Mouse (Mus musculus) hindbrain, embryonic 10.5 days (tissue): ENCODE data around the gene Pla2g2d. TPM values are rescaled to one million over a fixed set of nuclear protein-coding genes. Genes with fewer than 3 reads are reported as not detected.

Experiments
- DNase-seq: peaks from one replicate; pipeline ENCODE4 v3.0.0-alpha.2; 2017; ENCODE audit warnings: low spot score
- H3K27ac ChIP-seq: fragments of 300-500 bp; sonication (generic); 2 replicates; pipeline ENCODE4 v1.5.1; 2016; ENCODE audit warnings: mild to moderate bottlenecking, moderate library complexity
- H3K27me3 ChIP-seq: fragments of 300-500 bp; sonication (generic); 2 replicates; pipeline ENCODE4 v1.6.1; 2016; ENCODE audit warnings: mild to moderate bottlenecking; ENCODE audit not compliant: poor library complexity, insufficient read depth, severe bottlenecking
- H3K36me3 ChIP-seq: fragments of 300-500 bp; sonication (generic); 2 replicates; pipeline ENCODE4 v1.6.1; 2016; ENCODE audit warnings: mild to moderate bottlenecking, moderate library complexity
- H3K4me1 ChIP-seq: fragments of 300-500 bp; sonication (generic); replicated peaks from 2 replicates; pipeline ENCODE4 v1.6.1; 2016; ENCODE audit warnings: mild to moderate bottlenecking
- H3K4me3 ChIP-seq: fragments of 300-500 bp; sonication (generic); 2 replicates; pipeline ENCODE4 v1.5.1; 2016; ENCODE audit warnings: mild to moderate bottlenecking, moderate library complexity
- H3K9me3 ChIP-seq: fragments of 300-500 bp; sonication (generic); 2 replicates; pipeline ENCODE4 v1.6.1; 2016; ENCODE audit warnings: mild to moderate bottlenecking, moderate library complexity
- whole genome bisulfite sequencing: fragments of 180-500 bp; shearing (Covaris S2); methylation state at CpG from one replicate; pipeline ENCODE4 v1.1.7; 2016; 5-methylcytosine and 5-hydroxymethylcytosine counted together
- polyA plus RNA-seq: library from polyadenylated mRNA; unstranded; fragments of >200 nt; fragmentation: Nextera tagmentation; extraction: Ambion mirVana; gene quantifications from 2 replicates; pipeline ENCODE4 v1.2.1, GENCODE M21; 2016

Gene Pla2g2d
- polyA plus RNA-seq, 1 experiment from 2014 or later = 1.4 TPM

DNA sequence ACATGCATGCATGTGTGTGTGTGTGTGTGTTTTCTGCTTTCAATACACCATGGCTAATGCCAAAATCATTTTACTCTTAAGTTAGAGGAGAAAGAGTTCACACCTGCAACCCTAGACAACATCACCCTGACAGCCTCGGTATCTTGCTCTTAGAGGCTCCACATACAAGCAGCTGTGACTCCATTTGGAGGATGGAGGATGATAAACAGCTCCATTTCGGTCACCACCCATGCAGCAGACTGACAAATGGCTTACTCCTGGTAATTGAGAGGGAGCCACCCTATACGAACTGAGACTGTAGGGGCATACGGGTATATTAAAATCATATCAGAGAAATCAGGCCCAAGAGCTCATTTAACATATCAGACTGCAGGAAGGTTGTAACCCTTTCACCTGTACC, 12.8 kb downstream of the Pla2g2d start:
- Histone ChIP-seq H3K9me3 (no peaks in the 10 kb centered on the region), H3K36me3 (no peaks in the 10 kb centered on the region), H3K4me3 (no peak overlapping the region), H3K27ac (no peak overlapping the region), H3K27me3 (peaks cover 4% of the 10 kb centered on the region), H3K4me1 (0 out of 2 replicates have a peak, but pooled peaks cover 4% of the 10 kb centered on the region)
- 81% methylated on average over 4 of the region's 4 CpGs for WGBS
- no peak for DNase-seq

DNA sequence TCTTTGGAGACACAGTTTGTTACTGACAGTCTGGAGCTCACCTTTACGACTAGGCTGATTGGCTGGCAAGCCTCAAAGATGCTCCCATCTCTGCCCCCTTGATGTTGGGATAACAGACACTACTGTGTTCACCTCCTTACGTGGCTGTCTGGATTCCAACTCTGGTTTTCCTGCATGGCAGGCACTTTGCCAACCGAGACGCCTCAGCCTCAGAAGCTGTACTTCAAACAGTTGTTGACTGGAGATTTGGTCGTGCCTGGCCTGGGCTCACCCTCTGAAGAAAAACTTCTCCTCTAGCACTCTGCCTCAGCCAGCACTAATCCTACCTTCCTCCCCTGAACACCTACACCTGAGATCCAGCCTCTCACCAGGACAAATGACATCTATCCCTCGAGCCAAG, 15.9 kb downstream of the Pla2g2d start:
- Histone ChIP-seq H3K27me3 (no peaks in the 10 kb centered on the region; the same call in 1 of the 2 replicates), H3K4me3 (no peak overlapping the region)
- WGBS = 82% methylated on average over 6 of the region's 6 CpGs

DNA sequence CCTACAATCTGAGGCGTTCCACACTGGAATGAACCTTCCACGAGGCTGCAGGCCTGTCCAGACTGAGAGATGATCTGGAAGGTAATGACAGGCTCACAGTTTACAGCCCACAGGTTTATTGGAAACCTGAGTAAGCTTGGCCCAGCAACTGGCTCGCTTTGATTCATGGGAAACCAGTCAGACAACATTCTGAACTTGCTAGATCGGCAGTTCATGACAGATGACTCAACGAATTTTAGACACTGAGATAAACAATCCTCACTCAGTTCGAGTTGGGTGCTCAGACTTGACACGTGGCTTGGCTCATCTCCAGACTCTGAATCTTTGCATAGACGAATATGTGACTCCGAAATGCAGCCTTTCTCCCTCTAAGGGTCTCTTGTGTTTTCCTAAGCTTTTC, 17.1 kb downstream of the Pla2g2d start:
- H3K27me3 ChIP-seq = no peaks in the 10 kb centered on the region; the same call in 1 of the 2 replicates
- H3K36me3 ChIP-seq = no peaks in the 10 kb centered on the region
- H3K9me3 ChIP-seq = no peaks in the 10 kb centered on the region
- H3K27ac ChIP-seq = no peak overlapping the region
- peaks cover 15% of the 10 kb centered on the region; the same call in 1 of the 2 replicates for H3K4me1 ChIP-seq
- DNase-seq = no peak
- H3K4me3 ChIP-seq = no peak overlapping the region
- 73% methylated on average over 9 of the region's 9 CpGs for WGBS

More for the DNA sequence above, 15.9 kb downstream of the Pla2g2d start:
- peaks cover 5% of the 10 kb centered on the region; the same call in 1 of the 2 replicates for H3K4me1 ChIP-seq
- DNase-seq = no peak
- H3K9me3 ChIP-seq = no peaks in the 10 kb centered on the region
- H3K27ac ChIP-seq = no peak overlapping the region
- no peaks in the 10 kb centered on the region for H3K36me3 ChIP-seq

DNA sequence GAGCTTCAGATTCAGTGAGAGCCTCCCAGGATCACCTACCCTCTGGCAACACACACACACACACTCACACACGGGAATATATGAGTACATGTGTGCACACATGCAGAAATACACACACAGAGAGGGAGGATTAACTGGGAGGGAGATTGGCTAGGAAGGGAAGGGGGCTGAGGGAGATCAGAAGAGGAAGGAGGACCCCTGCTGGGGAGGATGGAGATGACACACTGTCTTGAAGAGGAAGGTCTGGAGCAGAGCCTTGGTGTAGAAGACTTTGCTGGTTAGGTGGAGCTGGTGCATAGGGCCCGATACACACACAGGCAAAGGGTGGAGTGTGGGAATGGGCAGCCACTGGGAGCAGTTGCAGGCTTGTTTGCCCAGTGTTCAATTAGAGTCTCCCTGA, 17.7 kb downstream of the Pla2g2d start:
- H3K4me3 ChIP-seq = no peak overlapping the region
- peaks cover 15% of the 10 kb centered on the region; the same call in 1 of the 2 replicates for H3K4me1 ChIP-seq
- 68% methylated on average over 2 of the region's 2 CpGs for WGBS
- peak; percentile 25 for DNase-seq
- H3K36me3 ChIP-seq = no peaks in the 10 kb centered on the region
- H3K27ac ChIP-seq = peak overlapping the region; percentile 29; the same call in 1 of the 2 replicates
- H3K9me3 ChIP-seq = no peaks in the 10 kb centered on the region
- H3K27me3 ChIP-seq = no peaks in the 10 kb centered on the region

DNA sequence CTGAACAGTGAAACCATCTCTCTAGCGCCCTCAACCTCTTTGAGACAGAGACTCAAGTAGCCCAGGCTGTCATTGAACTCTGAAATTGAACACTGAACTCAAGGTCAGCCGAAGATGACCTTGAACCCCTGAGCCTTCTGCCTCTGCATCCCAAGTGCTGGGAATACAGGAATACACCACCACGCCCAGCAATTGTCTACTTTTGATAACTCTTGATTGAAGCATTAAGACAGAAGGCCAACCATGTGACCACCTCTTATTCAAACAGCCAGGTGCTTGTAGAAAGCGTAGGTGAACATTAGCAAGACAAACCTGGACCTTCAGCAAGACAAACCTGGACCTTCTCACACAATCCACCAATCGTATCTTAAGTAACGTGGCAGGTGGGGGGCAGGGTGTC, 18.8 kb downstream of the Pla2g2d start:
- Histone ChIP-seq H3K4me3 (no peak overlapping the region), H3K4me1 (peaks cover 15% of the 10 kb centered on the region; the same call in 1 of the 2 replicates), H3K27ac (peak overlapping the region; percentile 23; the same call in 1 of the 2 replicates), H3K36me3 (no peaks in the 10 kb centered on the region), H3K9me3 (no peaks in the 10 kb centered on the region), H3K27me3 (no peaks in the 10 kb centered on the region)
- whole genome bisulfite sequencing = 87% methylated on average over 6 of the region's 6 CpGs
- DNase-seq = no peak

DNA sequence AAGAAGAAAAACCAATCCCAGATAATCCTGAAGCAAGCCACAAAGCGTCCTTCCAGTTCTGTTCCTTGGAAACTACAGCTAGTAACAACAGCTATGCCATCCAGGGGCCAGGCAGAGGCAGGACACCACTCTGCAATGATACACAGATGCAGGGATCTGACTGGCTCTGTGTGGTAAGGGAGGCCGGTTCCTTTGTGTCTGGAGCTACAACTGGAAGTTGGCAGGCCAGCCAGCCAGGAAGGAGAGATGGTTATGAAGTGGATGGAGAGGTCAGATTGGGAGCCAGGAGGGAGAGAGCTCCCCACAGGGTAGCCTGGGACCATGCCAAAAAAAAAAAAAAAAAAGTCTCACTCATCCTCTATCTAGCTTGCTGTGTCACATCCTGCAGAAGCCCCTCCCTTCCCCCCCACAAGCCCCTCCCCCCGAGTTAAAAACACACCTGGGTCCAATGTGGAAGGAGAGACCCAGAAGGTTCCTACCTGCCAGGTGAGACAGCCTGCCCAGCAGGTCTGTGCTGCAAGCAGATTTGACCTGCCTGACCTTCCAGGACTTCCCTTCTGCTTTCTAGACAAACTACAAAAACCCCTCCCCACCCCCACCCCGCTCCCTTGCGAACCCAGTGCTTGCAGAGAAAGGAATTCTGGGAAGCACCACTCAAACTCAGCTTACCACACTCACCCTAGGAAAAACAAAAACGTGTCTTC, 21.1 kb downstream of the Pla2g2d start:
- 51% methylated on average over 6 of the region's 6 CpGs for WGBS
- no peaks in the 10 kb centered on the region for H3K9me3 ChIP-seq
- H3K36me3 ChIP-seq = no peaks in the 10 kb centered on the region
- no peaks in the 10 kb centered on the region for H3K27me3 ChIP-seq
- H3K27ac ChIP-seq = peak overlapping the region; percentile 23
- H3K4me1 ChIP-seq = peaks cover 15% of the 10 kb centered on the region; the same call in 1 of the 2 replicates
- H3K4me3 ChIP-seq = no peak overlapping the region
- DNase-seq = no peak

DNA sequence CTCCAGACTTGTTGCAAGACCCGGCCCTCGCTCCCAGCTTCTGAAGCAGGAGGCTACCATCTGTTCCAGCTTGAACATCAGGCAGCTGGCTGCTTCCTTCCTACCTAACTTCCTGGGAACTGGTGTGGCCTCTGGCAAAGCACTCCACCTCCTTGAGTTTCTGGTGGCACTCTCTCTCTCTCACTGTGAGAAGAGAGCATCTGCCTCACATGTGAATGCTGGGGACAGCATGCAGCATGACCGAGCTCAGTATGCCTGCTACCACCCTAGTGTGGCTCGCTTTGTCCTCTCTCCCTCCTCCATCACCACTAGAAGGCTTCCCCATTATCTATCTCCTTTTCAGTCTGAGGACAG, 21.7 kb downstream of the Pla2g2d start:
- no peak for DNase-seq
- Histone ChIP-seq H3K4me3 (no peak overlapping the region), H3K4me1 (peaks cover 15% of the 10 kb centered on the region; the same call in 1 of the 2 replicates), H3K9me3 (no peaks in the 10 kb centered on the region), H3K27me3 (no peaks in the 10 kb centered on the region), H3K36me3 (no peaks in the 10 kb centered on the region), H3K27ac (no peak overlapping the region; the same call in 1 of the 2 replicates)
- 75% methylated on average over 4 of the region's 4 CpGs for WGBS

DNA sequence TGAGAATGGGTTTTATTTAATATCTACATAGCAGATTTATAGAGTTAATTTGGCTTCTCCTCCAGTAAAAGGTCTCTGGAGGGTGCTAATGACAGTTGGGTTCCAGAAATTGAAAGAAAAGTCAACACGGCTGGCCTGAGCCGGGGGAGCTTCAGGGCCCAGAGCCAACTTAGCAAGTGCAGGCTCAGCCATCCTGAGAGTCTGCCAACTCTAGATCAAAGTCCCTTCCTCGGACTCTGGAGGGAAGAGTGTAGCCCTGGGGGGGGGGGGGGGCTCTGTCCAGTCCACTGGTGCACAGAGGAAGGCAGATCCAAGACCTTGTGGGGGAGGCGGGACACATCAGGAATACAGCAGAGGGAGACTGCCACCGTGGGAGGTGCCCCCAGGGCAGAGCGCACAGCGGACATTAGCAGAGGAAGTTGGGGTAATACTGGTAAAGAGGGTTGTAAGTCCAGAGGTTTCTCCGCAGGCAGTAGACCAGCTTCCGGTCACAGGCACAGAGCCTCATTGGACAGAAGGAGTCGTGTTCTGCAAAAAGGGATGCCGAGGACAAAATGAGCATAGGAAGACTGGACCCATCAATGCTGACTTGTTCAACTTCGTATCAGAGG, 24.7 kb downstream of the Pla2g2d start:
- no peaks in the 10 kb centered on the region for H3K27me3 ChIP-seq
- no peaks in the 10 kb centered on the region for H3K9me3 ChIP-seq
- H3K27ac ChIP-seq = no peak overlapping the region
- WGBS = 80% methylated on average over 12 of the region's 12 CpGs
- no peaks in the 10 kb centered on the region for H3K36me3 ChIP-seq
- H3K4me3 ChIP-seq = no peak overlapping the region
- peaks cover 15% of the 10 kb centered on the region for H3K4me1 ChIP-seq
- DNase-seq = no peak

DNA sequence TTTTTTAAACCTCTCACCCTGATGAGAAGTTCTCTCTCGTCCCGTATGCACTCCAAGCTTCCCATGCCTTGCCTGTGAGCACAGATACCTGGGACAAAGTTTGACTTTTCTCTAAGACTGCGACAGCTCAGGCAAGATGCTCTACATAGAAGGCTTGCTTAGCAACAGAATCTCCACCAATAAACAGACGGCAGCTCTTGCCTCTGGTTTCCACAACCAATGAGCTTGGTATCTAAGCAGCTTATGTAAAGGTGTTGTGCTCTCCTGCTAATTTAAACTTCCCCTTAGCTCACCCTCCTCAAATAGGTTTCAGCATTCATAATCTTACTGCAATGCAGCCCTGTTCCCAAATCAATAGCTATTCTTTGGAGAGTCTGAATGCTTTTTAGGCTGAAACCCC, 26.1 kb downstream of the Pla2g2d start:
- DNase-seq = no peak
- Histone ChIP-seq H3K36me3 (no peaks in the 10 kb centered on the region), H3K4me1 (peaks cover 22% of the 10 kb centered on the region), H3K4me3 (no peak overlapping the region), H3K27ac (no peak overlapping the region), H3K9me3 (no peaks in the 10 kb centered on the region), H3K27me3 (no peaks in the 10 kb centered on the region)
- WGBS = 83% methylated on average over 4 of the region's 4 CpGs

DNA sequence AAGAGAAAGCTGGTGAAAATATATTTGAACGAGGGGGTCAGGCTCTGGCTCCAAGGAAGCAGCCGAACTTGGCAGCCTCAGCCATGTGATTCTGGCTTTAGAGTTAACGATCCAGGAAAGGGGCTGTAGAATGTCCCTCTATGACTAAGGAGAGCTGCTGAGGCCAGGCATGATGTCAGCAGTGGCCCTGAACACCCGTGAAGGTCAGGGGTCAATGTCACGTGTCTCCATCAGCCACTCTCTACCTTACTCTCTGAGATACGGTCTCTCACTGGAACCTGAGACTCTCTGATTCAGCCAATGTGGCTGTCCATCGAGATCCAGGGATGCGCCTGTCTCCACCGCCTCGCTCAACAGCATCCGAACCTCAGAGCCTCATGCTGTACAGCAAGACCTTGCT, 27.4 kb downstream of the Pla2g2d start:
- Histone ChIP-seq H3K9me3 (no peaks in the 10 kb centered on the region), H3K4me3 (no peak overlapping the region), H3K27me3 (no peaks in the 10 kb centered on the region), H3K36me3 (no peaks in the 10 kb centered on the region), H3K4me1 (peaks cover 14% of the 10 kb centered on the region), H3K27ac (no peak overlapping the region)
- 88% methylated on average over 11 of the region's 11 CpGs for WGBS
- no peak for DNase-seq

DNA sequence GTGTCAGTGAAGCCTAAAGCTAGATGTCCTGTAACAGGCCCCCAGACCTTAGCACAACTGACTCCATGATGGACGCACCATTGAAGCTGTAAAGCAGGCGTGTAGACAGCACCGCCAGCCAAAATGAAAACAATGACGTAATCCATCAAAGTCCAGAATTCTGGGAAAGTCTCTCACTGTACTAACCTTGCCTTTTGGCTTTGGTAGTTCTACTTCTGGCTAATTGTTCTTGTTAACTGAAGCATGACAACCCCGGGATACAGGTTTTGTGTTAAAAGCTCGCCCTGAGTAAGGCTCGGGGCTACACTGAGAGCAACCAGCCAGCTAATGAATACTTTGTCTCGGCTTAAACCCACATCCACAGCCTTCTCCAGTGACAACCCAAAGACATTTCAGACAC, 29.7 kb downstream of the Pla2g2d start:
- no peaks in the 10 kb centered on the region for H3K36me3 ChIP-seq
- H3K4me1 ChIP-seq = peaks cover 14% of the 10 kb centered on the region
- no peak for DNase-seq
- no peak overlapping the region for H3K4me3 ChIP-seq
- H3K27me3 ChIP-seq = no peaks in the 10 kb centered on the region
- 50% methylated on average over 8 of the region's 8 CpGs for WGBS
- no peaks in the 10 kb centered on the region for H3K9me3 ChIP-seq
- H3K27ac ChIP-seq = no peak overlapping the region

DNA sequence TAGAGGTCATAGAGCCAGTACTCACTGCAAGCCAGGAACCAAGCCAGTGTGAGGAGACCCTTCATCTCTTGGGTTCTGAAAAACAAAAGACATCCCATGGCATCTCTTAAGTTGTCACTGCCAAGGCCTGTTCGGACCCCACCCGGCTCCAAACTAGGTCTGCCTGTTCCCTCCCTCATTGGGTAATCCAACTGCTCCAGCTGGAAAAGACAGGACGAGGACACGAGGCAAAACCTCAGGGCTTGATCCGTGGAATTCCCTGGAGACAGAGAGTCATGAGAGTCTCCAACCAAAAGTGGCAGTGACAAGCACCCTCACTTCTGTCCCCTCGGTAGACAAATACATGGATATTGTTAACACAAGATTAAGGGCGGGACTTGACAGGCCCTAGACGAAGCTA, 30.6 kb downstream of the Pla2g2d start:
- H3K9me3 ChIP-seq = no peaks in the 10 kb centered on the region
- no peak overlapping the region for H3K27ac ChIP-seq
- no peaks in the 10 kb centered on the region for H3K27me3 ChIP-seq
- peaks cover 14% of the 10 kb centered on the region for H3K4me1 ChIP-seq
- no peak overlapping the region for H3K4me3 ChIP-seq
- no peak for DNase-seq
- 82% methylated on average over 8 of the region's 8 CpGs for WGBS
- H3K36me3 ChIP-seq = no peaks in the 10 kb centered on the region

DNA sequence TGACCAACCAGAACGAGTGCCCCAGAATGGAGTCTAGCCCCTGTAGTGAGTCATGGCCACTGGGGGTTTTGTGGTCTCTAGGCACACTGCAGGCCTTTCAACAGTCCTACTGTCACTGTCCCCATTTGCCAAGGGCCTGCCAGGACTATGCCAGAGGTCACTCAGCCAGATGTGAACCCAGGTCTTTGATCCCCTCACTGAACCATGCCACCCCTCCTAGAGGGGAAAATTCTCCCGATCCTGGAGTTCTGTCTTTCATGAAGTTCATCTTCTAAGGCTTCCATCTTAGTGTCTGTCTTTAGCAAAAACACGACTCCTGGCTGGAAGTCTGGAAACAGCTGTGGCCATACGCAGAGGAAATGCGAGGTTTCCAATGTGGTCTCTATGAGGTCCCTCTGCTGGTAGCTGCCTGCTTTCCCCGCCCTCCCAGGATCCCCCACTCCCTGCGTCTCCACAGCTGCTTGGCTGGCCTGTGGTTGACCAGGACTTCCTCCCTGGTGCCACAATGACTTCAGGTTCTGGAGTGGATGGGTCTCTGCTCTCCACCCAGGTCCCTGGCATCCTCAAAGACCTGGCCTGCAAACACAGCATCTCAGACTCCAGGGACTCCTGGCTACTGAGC, 31.5 kb downstream of the Pla2g2d start:
- H3K4me1 ChIP-seq = peaks cover 14% of the 10 kb centered on the region
- no peaks in the 10 kb centered on the region for H3K36me3 ChIP-seq
- WGBS = 67% methylated on average over 7 of the region's 7 CpGs
- no peak overlapping the region for H3K4me3 ChIP-seq
- no peak overlapping the region for H3K27ac ChIP-seq
- H3K27me3 ChIP-seq = no peaks in the 10 kb centered on the region
- no peak for DNase-seq
- H3K9me3 ChIP-seq = no peaks in the 10 kb centered on the region
